Comparison of ENCODE assay signal across 8 mouse cellular contexts in genomic region chr6:131382232-131382983, GRCm38 (mm10). TPM values are rescaled to one million over a fixed set of nuclear protein-coding genes. Genes with fewer than 3 reads are reported as not detected.
DNase-seq lines count a peak whose midpoint lies in the region; ATAC-seq and TF ChIP-seq lines count a peak whose summit lies in the region.

No protein-coding gene starts in this region.

- no peak overlapping the region for H3K4me3 ChIP-seq in hindbrain, embryonic 13.5 days
- no peak overlapping the region for H3K4me3 ChIP-seq in hindbrain, embryonic 12.5 days
- peak overlapping the region; percentile 18 for H3K4me3 ChIP-seq in bone marrow macrophage, adult 2 months (ENCODE audit: insufficient read depth, low read length)
- peak overlapping the region; percentile 96 for H3K4me3 ChIP-seq in gastrocnemius, adult 2 months
- no peak overlapping the region for H3K4me3 ChIP-seq in midbrain, embryonic 14.5 days (replicated peaks; ENCODE audit: low read depth, low read length)

- intact Hi-C loops in gastrocnemius, adult 2 months (cut with DNase I) = no loop called here

- peak; percentile 82 for DNase-seq in gastrocnemius, adult 2 months
- peak; percentile 36 for DNase-seq in kidney, adult 18-20 months
- no peak for DNase-seq in midbrain, embryonic 14.5 days
- DNase-seq in thymus, postnatal 25 days = no peak
- no peak for DNase-seq in thymus, postnatal 0 days (ENCODE audit: low spot score)

- 0 out of 2 replicates have a peak overlapping the region, but pooled peaks have one; percentile 18 for H3K27ac ChIP-seq in hindbrain, embryonic 13.5 days
- no peak overlapping the region for H3K27ac ChIP-seq in hindbrain, embryonic 12.5 days
- H3K27ac ChIP-seq in bone marrow macrophage, adult 2 months (ENCODE audit: insufficient read depth, low read depth, low read length) = peak overlapping the region; percentile 58
- H3K27ac ChIP-seq in gastrocnemius, adult 2 months = peak overlapping the region; percentile 99
- H3K27ac ChIP-seq in midbrain, embryonic 14.5 days (replicated peaks; ENCODE audit: low read depth, low read length) = no peak overlapping the region

- TF ChIP-seq POLR2A in bone marrow macrophage, adult 2 months (IDR thresholded peaks at IDR 0.05; ENCODE audit: borderline replicate concordance, low read depth, low read length) = no peak

- TF ChIP-seq CTCF in bone marrow macrophage, adult 2 months (IDR thresholded peaks at IDR 0.05; ENCODE audit: low read depth, low read length) = no peak
- peak; percentile 32 for TF ChIP-seq CTCF in gastrocnemius, adult 2 months (IDR thresholded peaks at IDR 0.05)

- no peak overlapping the region for H3K4me2 ChIP-seq in hindbrain, embryonic 13.5 days
- H3K4me2 ChIP-seq in hindbrain, embryonic 12.5 days (replicated peaks) = no peak overlapping the region
- no peak overlapping the region for H3K4me2 ChIP-seq in midbrain, embryonic 14.5 days (ENCODE audit: low read length)

- peak overlapping the region; percentile 15; the same call in 1 of the 2 replicates for H3K9ac ChIP-seq in hindbrain, embryonic 13.5 days
- no peak overlapping the region for H3K9ac ChIP-seq in hindbrain, embryonic 12.5 days
- H3K9ac ChIP-seq in midbrain, embryonic 14.5 days (replicated peaks; ENCODE audit: low read length) = no peak overlapping the region

- ATAC-seq in hindbrain, embryonic 13.5 days (ENCODE audit: low FRiP score) = peak; percentile 25; the same call in 1 of the 2 replicates
- ATAC-seq in hindbrain, embryonic 12.5 days (ENCODE audit: low FRiP score) = no peak
- ATAC-seq in midbrain, embryonic 14.5 days (ENCODE audit: low FRiP score, low TSS enrichment) = peak; percentile 16; the same call in 1 of the 2 replicates

- H3K27me3 ChIP-seq in hindbrain, embryonic 13.5 days = no peaks in the 10 kb centered on the region
- H3K27me3 ChIP-seq in hindbrain, embryonic 12.5 days = no peaks in the 10 kb centered on the region
- no peaks in the 10 kb centered on the region for H3K27me3 ChIP-seq in midbrain, embryonic 14.5 days (ENCODE audit: control insufficient read depth, insufficient read depth, low read length)

- H3K4me1 ChIP-seq in hindbrain, embryonic 13.5 days (replicated peaks) = peaks cover 27% of the 10 kb centered on the region
- peaks cover 22% of the 10 kb centered on the region; the same call in 1 of the 2 replicates for H3K4me1 ChIP-seq in hindbrain, embryonic 12.5 days
- H3K4me1 ChIP-seq in bone marrow macrophage, adult 2 months (ENCODE audit: control insufficient read depth, insufficient read depth, low read length) = peaks cover 39% of the 10 kb centered on the region
- peaks cover 15% of the 10 kb centered on the region; the same call in 1 of the 2 replicates for H3K4me1 ChIP-seq in midbrain, embryonic 14.5 days (ENCODE audit: control insufficient read depth, insufficient read depth, low read length)

- H3K36me3 ChIP-seq in hindbrain, embryonic 13.5 days = peaks cover 27% of the 10 kb centered on the region
- H3K36me3 ChIP-seq in hindbrain, embryonic 12.5 days = peaks cover 21% of the 10 kb centered on the region
- H3K36me3 ChIP-seq in midbrain, embryonic 14.5 days (ENCODE audit: control insufficient read depth, insufficient read depth, low read length) = peaks cover 28% of the 10 kb centered on the region

- no peaks in the 10 kb centered on the region for H3K9me3 ChIP-seq in hindbrain, embryonic 13.5 days
- H3K9me3 ChIP-seq in hindbrain, embryonic 12.5 days (replicated peaks) = no peaks in the 10 kb centered on the region
- no peaks in the 10 kb centered on the region for H3K9me3 ChIP-seq in midbrain, embryonic 14.5 days (ENCODE audit: control insufficient read depth, low read length)

- WGBS in hindbrain, embryonic 13.5 days = 51% methylated on average over 14 of the region's 14 CpGs
- 49% methylated on average over 14 of the region's 14 CpGs for WGBS in hindbrain, embryonic 12.5 days
- 59% methylated on average over 14 of the region's 14 CpGs for WGBS in midbrain, embryonic 14.5 days

RNA-seq across cellular contexts. Expression of gene Ybx3, which starts 5.9 kb away (rescaled TPM):
- polyA plus RNA-seq in hindbrain, embryonic 13.5 days (2015; fragmentation: Nextera tagmentation; extraction: Ambion mirVana) = 23.0 and 26.6 TPM in 2 replicates
- 24.6 and 26.4 TPM in 2 replicates for polyA plus RNA-seq in hindbrain, embryonic 12.5 days (2016; fragmentation: Nextera tagmentation; extraction: Ambion mirVana)
- 46.1 and 59.4 TPM in 2 replicates for polyA plus RNA-seq in bone marrow macrophage, adult 2 months (2012; ENCODE audit: insufficient read depth, insufficient read length, missing spikeins)
- total RNA-seq in gastrocnemius, adult 2 months (2021) = 1,000 to 10,000 TPM; 1,637 to 2,309 TPM
- 26.7 and 32.8 TPM in 2 replicates for polyA plus RNA-seq in midbrain, embryonic 14.5 days (2014; fragmentation: Nextera tagmentation; extraction: Ambion mirVana)
- 39.0 and 47.6 TPM in 2 replicates for polyA plus RNA-seq in thymus, postnatal 0 days (2015; fragmentation: Nextera tagmentation; extraction: Ambion mirVana)

RNA-seq across cellular contexts. Expression of gene Styk1, which starts 29.0 kb away (rescaled TPM):
- polyA plus RNA-seq in hindbrain, embryonic 13.5 days (2015; fragmentation: Nextera tagmentation; extraction: Ambion mirVana) = 2.3 and 2.7 TPM in 2 replicates
- polyA plus RNA-seq in hindbrain, embryonic 12.5 days (2016; fragmentation: Nextera tagmentation; extraction: Ambion mirVana) = 1.5 and 2.2 TPM in 2 replicates
- not detected in 2 replicates for polyA plus RNA-seq in bone marrow macrophage, adult 2 months (2012; ENCODE audit: insufficient read depth, insufficient read length, missing spikeins)
- total RNA-seq in gastrocnemius, adult 2 months (2021) = 1 to 10 TPM; 1.1 TPM
- polyA plus RNA-seq in midbrain, embryonic 14.5 days (2014; fragmentation: Nextera tagmentation; extraction: Ambion mirVana) = 2.6 and 3.2 TPM in 2 replicates
- 0.14 and 0.32 TPM in 2 replicates for polyA plus RNA-seq in thymus, postnatal 0 days (2015; fragmentation: Nextera tagmentation; extraction: Ambion mirVana)

Comparison
In these comparisons a context has a peak if more than half of its experiments do, and no peak if none do; other contexts are left out.
1. H3K27ac ChIP-seq: peak in hindbrain, embryonic 13.5 days (single experiment), bone marrow macrophage, adult 2 months (single experiment) and gastrocnemius, adult 2 months (single experiment); none in hindbrain, embryonic 12.5 days (single experiment) and midbrain, embryonic 14.5 days (single experiment).
2. H3K4me3 ChIP-seq: peak in bone marrow macrophage, adult 2 months (single experiment) and gastrocnemius, adult 2 months (single experiment); none in hindbrain, embryonic 13.5 days (single experiment), hindbrain, embryonic 12.5 days (single experiment) and midbrain, embryonic 14.5 days (single experiment).
3. DNase-seq: peak in gastrocnemius, adult 2 months (single experiment) and kidney, adult 18-20 months (single experiment); none in midbrain, embryonic 14.5 days (single experiment), thymus, postnatal 25 days (single experiment) and thymus, postnatal 0 days (single experiment).